Mouse (Mus musculus) kidney, embryonic 16.5 days (tissue): Measurements from ENCODE around the gene Hoxb7. TPM values are rescaled to one million over a fixed set of nuclear protein-coding genes. Genes with fewer than 3 reads are reported as not detected.

Experiments used
- ATAC-seq: fragments of 200-750 bp; cut with Nextera tagmentation; 2 replicates; pipeline ENCODE4 v1.8.0; 2017; ENCODE audit warnings: moderate TSS enrichment; ENCODE audit not compliant: low FRiP score, low TSS enrichment
- H3K27ac ChIP-seq: fragments of 300-500 bp; sonication (generic); 2 replicates; pipeline ENCODE4 v1.5.1; 2014; ENCODE audit warnings: low read length
- H3K27me3 ChIP-seq: fragments of 300-500 bp; sonication (generic); 2 replicates; pipeline ENCODE4 v1.6.1; 2014; ENCODE audit warnings: low read length, control low read depth, mixed read lengths; ENCODE audit not compliant: insufficient read depth
- H3K36me3 ChIP-seq: fragments of 300-500 bp; sonication (generic); 2 replicates; pipeline ENCODE4 v1.6.1; 2014; ENCODE audit warnings: low read length, control low read depth, mixed read lengths; ENCODE audit not compliant: insufficient read depth
- H3K4me1 ChIP-seq: fragments of 300-500 bp; sonication (generic); 2 replicates; pipeline ENCODE4 v1.6.1; 2014; ENCODE audit warnings: low read length, control low read depth, mixed read lengths; ENCODE audit not compliant: insufficient read depth
- H3K4me2 ChIP-seq: fragments of 300-500 bp; sonication (generic); replicated peaks from 2 replicates; pipeline ENCODE4 v1.6.1; 2014; ENCODE audit warnings: low read depth, low read length
- H3K4me3 ChIP-seq: fragments of 300-500 bp; sonication (generic); 2 replicates; pipeline ENCODE4 v1.5.1; 2014; ENCODE audit warnings: mild to moderate bottlenecking, low read length
- H3K9ac ChIP-seq: fragments of 300-500 bp; sonication (generic); replicated peaks from 2 replicates; pipeline ENCODE4 v1.6.1; 2014; ENCODE audit warnings: low read length
- H3K9me3 ChIP-seq: fragments of 300-500 bp; sonication (generic); 2 replicates; pipeline ENCODE4 v1.6.1; 2016; ENCODE audit warnings: low read length, control low read depth
- WGBS: fragments of 180-500 bp; shearing (Covaris S2); extraction: QIAGEN DNeasy Blood & Tissue Kit; methylation state at CpG from one replicate; pipeline ENCODE4 v1.1.7; 2014; 5-methylcytosine and 5-hydroxymethylcytosine counted together
- polyA plus RNA-seq: library from polyadenylated mRNA; unstranded; fragments of >200 nt; fragmentation: Nextera tagmentation; extraction: Ambion mirVana; gene quantifications from 2 replicates; pipeline ENCODE4 v1.2.1, GENCODE M21; 2015

Hoxb7 gene
- polyA plus RNA-seq, 1 experiment from 2014 or later = 60.9 TPM

- Histone ChIP-seq H3K9ac (peak overlapping the region; percentile 99), H3K27me3 (no peaks in the 10 kb centered on the region), H3K4me1 (peaks cover 35% of the 10 kb centered on the region), H3K36me3 (no peaks in the 10 kb centered on the region), H3K4me2 (peak overlapping the region; percentile 90), H3K4me3 (peak overlapping the region; percentile 84), H3K27ac (peak overlapping the region; percentile 100), H3K9me3 (no peaks in the 10 kb centered on the region)
- no peak for ATAC-seq
- WGBS = under 1% methylated on average over 48 of the region's 49 CpGs
Measured at GRCm38 (mm10) chr11:96284041-96284749, 2.2 kb upstream of the Hoxb7 start.

GRCm38 (mm10) chr11:96284774-96285734 lies 1.4 kb upstream of the Hoxb7 start:
- Histone ChIP-seq H3K9me3 (no peaks in the 10 kb centered on the region), H3K4me2 (peak overlapping the region; percentile 90), H3K27me3 (no peaks in the 10 kb centered on the region), H3K36me3 (no peaks in the 10 kb centered on the region), H3K27ac (peak overlapping the region; percentile 100), H3K4me3 (peak overlapping the region; percentile 84), H3K4me1 (peaks cover 31% of the 10 kb centered on the region), H3K9ac (peak overlapping the region; percentile 99)
- ATAC-seq = peak; percentile 95
- WGBS = under 1% methylated on average over 33 of the region's 37 CpGs

- Histone ChIP-seq H3K9me3 (no peaks in the 10 kb centered on the region), H3K9ac (peak overlapping the region; percentile 99), H3K4me3 (peak overlapping the region; percentile 84), H3K27ac (peak overlapping the region; percentile 100), H3K4me1 (peaks cover 36% of the 10 kb centered on the region), H3K36me3 (no peaks in the 10 kb centered on the region), H3K27me3 (no peaks in the 10 kb centered on the region), H3K4me2 (peak overlapping the region; percentile 90)
- peak; percentile 2; the same call in 1 of the 2 replicates for ATAC-seq
- WGBS = 0% methylated on average over 55 of the region's 55 CpGs
Measured at GRCm38 (mm10) chr11:96286739-96287385, 439 bp downstream of the Hoxb7 start.

GRCm38 (mm10) chr11:96287411-96287810 lies 988 bp downstream of the Hoxb7 start:
- Histone ChIP-seq H3K4me2 (peak overlapping the region; percentile 90), H3K4me1 (peaks cover 36% of the 10 kb centered on the region), H3K27me3 (no peaks in the 10 kb centered on the region), H3K9me3 (no peaks in the 10 kb centered on the region), H3K4me3 (peak overlapping the region; percentile 84), H3K36me3 (no peaks in the 10 kb centered on the region), H3K9ac (peak overlapping the region; percentile 99), H3K27ac (peak overlapping the region; percentile 100)
- ATAC-seq = no peak
- WGBS = 3% methylated on average over 9 of the region's 9 CpGs

GRCm38 (mm10) chr11:96288455-96289221 lies 2.2 kb downstream of the Hoxb7 start:
- Histone ChIP-seq H3K9ac (peak overlapping the region; percentile 99), H3K36me3 (no peaks in the 10 kb centered on the region), H3K27me3 (no peaks in the 10 kb centered on the region), H3K9me3 (no peaks in the 10 kb centered on the region), H3K4me1 (peaks cover 36% of the 10 kb centered on the region), H3K4me3 (peak overlapping the region; percentile 84), H3K4me2 (peak overlapping the region; percentile 90), H3K27ac (peak overlapping the region; percentile 100)
- WGBS = 31% methylated on average over 1 of the region's 1 CpGs
- ATAC-seq = no peak

- H3K27me3 ChIP-seq = no peaks in the 10 kb centered on the region
- H3K4me2 ChIP-seq = peak overlapping the region; percentile 90
- peak overlapping the region; percentile 84 for H3K4me3 ChIP-seq
- peaks cover 36% of the 10 kb centered on the region for H3K4me1 ChIP-seq
- 29% methylated on average over 20 of the region's 21 CpGs for WGBS
- H3K27ac ChIP-seq = peak overlapping the region; percentile 100
- no peak for ATAC-seq
- no peaks in the 10 kb centered on the region for H3K36me3 ChIP-seq
- no peaks in the 10 kb centered on the region for H3K9me3 ChIP-seq
- H3K9ac ChIP-seq = peak overlapping the region; percentile 99
Measured at GRCm38 (mm10) chr11:96289293-96289692, 2.9 kb downstream of the Hoxb7 start.

GRCm38 (mm10) chr11:96289837-96290236 lies 3.4 kb downstream of the Hoxb7 start:
- peaks cover 36% of the 10 kb centered on the region for H3K4me1 ChIP-seq
- peak overlapping the region; percentile 84 for H3K4me3 ChIP-seq
- peak overlapping the region; percentile 90 for H3K4me2 ChIP-seq
- peak overlapping the region; percentile 99 for H3K9ac ChIP-seq
- H3K9me3 ChIP-seq = no peaks in the 10 kb centered on the region
- 32% methylated on average over 6 of the region's 6 CpGs for WGBS
- no peaks in the 10 kb centered on the region for H3K36me3 ChIP-seq
- ATAC-seq = no peak
- no peaks in the 10 kb centered on the region for H3K27me3 ChIP-seq
- H3K27ac ChIP-seq = peak overlapping the region; percentile 100

GRCm38 (mm10) chr11:96290705-96291355 lies 4.4 kb downstream of the Hoxb7 start:
- Histone ChIP-seq H3K4me1 (peaks cover 41% of the 10 kb centered on the region), H3K9ac (peak overlapping the region; percentile 99), H3K9me3 (no peaks in the 10 kb centered on the region), H3K36me3 (no peaks in the 10 kb centered on the region), H3K27me3 (no peaks in the 10 kb centered on the region), H3K27ac (peak overlapping the region; percentile 100), H3K4me2 (peak overlapping the region; percentile 90), H3K4me3 (peak overlapping the region; percentile 37)
- ATAC-seq = no peak
- 23% methylated on average over 17 of the region's 17 CpGs for WGBS
